Mouse (Mus musculus) cerebellum, adult 2 months (tissue): ENCODE results near the gene Syne2.

ENCODE experiments used
- CTCF ChIP-seq: fragments of 200-500 bp; IDR thresholded peaks from 2 replicates; pipeline ENCODE4 v1.5.1; 2011; ENCODE audit warnings: low read depth, mild to moderate bottlenecking, control low read depth, low read length, moderate library complexity, borderline replicate concordance; ENCODE audit not compliant: insufficient read depth
- POLR2A ChIP-seq: fragments of 200-500 bp; IDR thresholded peaks from 2 replicates; pipeline ENCODE4 v1.6.1; 2011; ENCODE audit warnings: low read length, control low read depth, borderline replicate concordance; ENCODE audit not compliant: insufficient read depth

DNA sequence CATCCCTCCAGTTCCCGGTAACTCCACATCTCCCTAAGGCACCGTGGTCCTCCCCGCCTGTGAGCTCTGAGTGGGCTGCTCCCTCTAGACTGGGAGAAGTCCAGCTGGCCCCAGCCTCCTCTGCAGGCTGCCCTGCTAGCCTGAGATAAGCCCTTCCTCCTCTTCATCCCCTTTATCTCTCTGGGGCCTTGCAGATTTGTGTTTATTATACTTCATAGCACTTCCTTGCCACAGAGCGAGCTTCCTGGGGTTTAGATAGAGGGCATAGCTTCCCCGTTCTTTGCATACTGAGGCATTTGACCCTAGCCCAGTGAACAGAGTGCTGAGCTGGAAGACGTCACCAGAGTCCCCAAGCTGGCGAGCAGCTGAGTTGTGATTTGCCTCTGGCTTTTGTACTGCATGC is 37.1 kb downstream of the Syne2 start:
- TF ChIP-seq CTCF (no peak), POLR2A (no peak)
